9 mouse cellular contexts compared by ENCODE assay signal in genomic region chr3:146153862-146154611, GRCm38 (mm10). TPM values are rescaled to one million over a fixed set of nuclear protein-coding genes. Genes with fewer than 3 reads are reported as not detected.
DNase-seq lines count a peak whose midpoint lies in the region; ATAC-seq and TF ChIP-seq lines count a peak whose summit lies in the region.
"Had no signal": no experiment of that assay in that cellular context is flagged by ENCODE, and none has a peak within 500 bp of the region (broad histone marks: within the 10 kb centered on the region; RNA-seq: fewer than 3 reads in every experiment).

No protein-coding gene starts in this region.

- no peak for TF ChIP-seq CTCF in layer of hippocampus, adult 2 months (conservative IDR thresholded peaks at IDR 0.05)

- no peak overlapping the region for H3K4me3 ChIP-seq in heart, embryonic 16.5 days (ENCODE audit: low read length)
- H3K4me3 ChIP-seq in midbrain, embryonic 11.5 days (ENCODE audit: low read depth, low read length), result no peak overlapping the region
- no peak overlapping the region for H3K4me3 ChIP-seq in layer of hippocampus, adult 2 months

- 26% methylated on average over 12 of the region's 12 CpGs for WGBS in heart, embryonic 16.5 days
- 40% methylated on average over 12 of the region's 12 CpGs for WGBS in midbrain, embryonic 11.5 days

- H3K27ac ChIP-seq in heart, embryonic 16.5 days (ENCODE audit: low read length), result peak overlapping the region; percentile 24; the same call in 1 of the 2 replicates
- H3K27ac ChIP-seq in midbrain, embryonic 11.5 days (ENCODE audit: low read depth, low read length), result no peak overlapping the region
- H3K27ac ChIP-seq in layer of hippocampus, adult 2 months, result no peak overlapping the region

- peak overlapping the region; percentile 25 for H3K4me2 ChIP-seq in heart, embryonic 16.5 days (ENCODE audit: low read depth, low read length)
- H3K4me2 ChIP-seq in midbrain, embryonic 11.5 days, result no peak overlapping the region

- H3K36me3 ChIP-seq in heart, embryonic 16.5 days (ENCODE audit: control insufficient read depth, insufficient read depth), result no peaks in the 10 kb centered on the region
- H3K36me3 ChIP-seq in midbrain, embryonic 11.5 days (ENCODE audit: control insufficient read depth, insufficient read depth, low read length), result no peaks in the 10 kb centered on the region

- ATAC-seq in CD4-positive, CD25-positive, alpha-beta regulatory T cell, adult 4 months, result peak; percentile 11
- no peak for ATAC-seq in heart, embryonic 16.5 days (replicated peaks; ENCODE audit: extremely low read depth, insufficient read depth, low FRiP score)
- ATAC-seq in midbrain, embryonic 11.5 days (ENCODE audit: low FRiP score), result peak; percentile 61; the same call in 1 of the 2 replicates

- DNase-seq in gastrocnemius, adult 18-20 months (ENCODE audit: low spot score), result peak; percentile 3
- no peak for DNase-seq in gastrocnemius, postnatal 25 days
- no peak for DNase-seq in midbrain, embryonic 11.5 days (ENCODE audit: low spot score, missing footprints)
- no peak for DNase-seq in urinary bladder, adult 18-20 months (ENCODE audit: low spot score in 2 of 2)
- DNase-seq in urinary bladder, postnatal 25 days (ENCODE audit: low spot score), result no peak
- no peak for DNase-seq in layer of hippocampus, adult 2 months (ENCODE audit: low spot score in 2 of 2)
- DNase-seq: cerebellum, adult 18-20 months had no signal

- H3K9ac ChIP-seq in heart, embryonic 16.5 days (ENCODE audit: low read length), result no peak overlapping the region
- H3K9ac ChIP-seq in midbrain, embryonic 11.5 days (ENCODE audit: low read length), result no peak overlapping the region

- H3K9me3 ChIP-seq in heart, embryonic 16.5 days (replicated peaks; ENCODE audit: control insufficient read depth, low read length), result no peaks in the 10 kb centered on the region
- H3K9me3 ChIP-seq in midbrain, embryonic 11.5 days (ENCODE audit: control insufficient read depth, low read length), result no peaks in the 10 kb centered on the region

- H3K27me3 ChIP-seq in heart, embryonic 16.5 days (ENCODE audit: control insufficient read depth, insufficient read depth, low read length), result peaks cover 8% of the 10 kb centered on the region
- H3K27me3 ChIP-seq in midbrain, embryonic 11.5 days (ENCODE audit: control insufficient read depth, insufficient read depth, low read length), result peaks cover 10% of the 10 kb centered on the region

- H3K4me1 ChIP-seq in heart, embryonic 16.5 days (ENCODE audit: control insufficient read depth, insufficient read depth, low read length), result peaks cover 13% of the 10 kb centered on the region
- peaks cover 6% of the 10 kb centered on the region; the same call in 1 of the 2 replicates for H3K4me1 ChIP-seq in midbrain, embryonic 11.5 days (ENCODE audit: control insufficient read depth, insufficient read depth, low read length)

RNA-seq across cellular contexts. Expression of gene Mcoln2, which starts 4.4 kb away (rescaled TPM):
- not detected for total RNA-seq in gastrocnemius, adult 18-20 months (2021)
- under 1 TPM; 0.33 to 0.35 TPM for total RNA-seq in gastrocnemius, postnatal 25 days (2021)
- 1 to 10 TPM; 1.7 to 2.2 TPM for polyA plus RNA-seq in CD4-positive, CD25-positive, alpha-beta regulatory T cell, adult 4 months (2017; shearing (Covaris generic))
- polyA plus RNA-seq in heart, embryonic 16.5 days (2015; fragmentation: Nextera tagmentation; extraction: Ambion mirVana), result 0.97 and 3.2 TPM in 2 replicates
- 0.37 and 0.46 TPM in 2 replicates for polyA plus RNA-seq in midbrain, embryonic 11.5 days (2014; fragmentation: Nextera tagmentation; extraction: Ambion mirVana)
- not detected for total RNA-seq in layer of hippocampus, adult 2 months (2021)

RNA-seq across cellular contexts. Expression of gene Mcoln3, which starts 36.8 kb away (rescaled TPM):
- total RNA-seq in gastrocnemius, adult 18-20 months (2021), result not detected
- not detected for total RNA-seq in gastrocnemius, postnatal 25 days (2021)
- polyA plus RNA-seq in CD4-positive, CD25-positive, alpha-beta regulatory T cell, adult 4 months (2017; shearing (Covaris generic)), result 1 to 10 TPM; 5.3 to 6.2 TPM
- 0.79 and 1.1 TPM in 2 replicates for polyA plus RNA-seq in heart, embryonic 16.5 days (2015; fragmentation: Nextera tagmentation; extraction: Ambion mirVana)
- 3.6 and 5.1 TPM in 2 replicates for polyA plus RNA-seq in midbrain, embryonic 11.5 days (2014; fragmentation: Nextera tagmentation; extraction: Ambion mirVana)
- total RNA-seq in layer of hippocampus, adult 2 months (2021), result not detected

RNA-seq across cellular contexts. Expression of gene Wdr63, which starts 46.1 kb away (rescaled TPM):
- not detected for total RNA-seq in gastrocnemius, adult 18-20 months (2021)
- not detected for total RNA-seq in gastrocnemius, postnatal 25 days (2021)
- polyA plus RNA-seq in CD4-positive, CD25-positive, alpha-beta regulatory T cell, adult 4 months (2017; shearing (Covaris generic)), result not detected
- 0.37 and 0.74 TPM in 2 replicates for polyA plus RNA-seq in heart, embryonic 16.5 days (2015; fragmentation: Nextera tagmentation; extraction: Ambion mirVana)
- not detected in 2 replicates for polyA plus RNA-seq in midbrain, embryonic 11.5 days (2014; fragmentation: Nextera tagmentation; extraction: Ambion mirVana)
- total RNA-seq in layer of hippocampus, adult 2 months (2021), result under 1 TPM; 0.74 to 0.82 TPM
